Mouse (Mus musculus): ENCODE results near the gene Olfr1449.
"Not testable (repeated sequence)": the region's sequence is repeated elsewhere in the genome, so short reads cannot be mapped to it uniquely, and the experiment has no call there.

The Olfr1449 gene

DNA sequence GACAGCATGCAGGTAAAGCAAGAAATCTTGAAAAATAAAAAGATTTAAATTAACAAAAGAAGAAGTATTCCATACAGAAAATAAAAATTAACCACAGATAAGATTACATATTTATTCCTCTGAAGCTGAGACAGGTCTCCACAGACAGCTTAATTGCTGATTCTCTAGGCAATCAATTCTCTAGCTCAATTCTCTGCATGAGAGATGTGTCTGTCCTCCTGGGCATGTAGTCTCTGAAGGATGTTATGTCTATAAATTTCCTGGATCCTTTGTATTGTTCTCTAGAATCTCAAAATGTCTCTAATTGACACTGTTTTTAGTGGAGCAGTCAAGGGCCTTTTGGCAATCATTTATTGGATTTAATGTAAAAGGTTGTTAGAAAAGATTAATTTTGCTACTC is at the start of gene Olfr1449:
TSS of gene Olfr1449 (plus strand) at position 301 of the 400 bp plus-strand sequence.
- DNase-seq: no peak

DNA sequence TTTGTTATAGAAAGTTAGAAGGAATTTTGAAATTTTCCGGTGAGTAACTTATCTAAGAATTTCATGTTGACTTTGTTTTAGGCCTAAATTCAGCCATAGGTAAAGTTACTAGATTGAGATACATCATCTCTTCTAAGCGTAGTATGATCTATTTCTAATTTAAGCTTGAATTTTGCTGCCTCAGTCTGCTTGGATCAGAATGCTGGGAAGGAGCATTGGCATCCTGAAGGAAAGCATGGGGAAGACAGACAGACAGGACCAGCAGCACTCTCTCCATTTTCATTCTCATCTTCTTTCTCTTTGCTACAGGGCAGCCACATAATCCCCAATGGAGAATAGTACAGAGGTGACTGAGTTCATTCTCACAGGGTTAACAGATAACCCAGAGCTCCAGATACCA is 47.1 kb upstream of the Olfr1449 start, which contains the start of gene Olfr1445:
TSS of gene Olfr1445 (plus strand) at position 301 of the 400 bp plus-strand sequence.
- no peak for DNase-seq

DNA sequence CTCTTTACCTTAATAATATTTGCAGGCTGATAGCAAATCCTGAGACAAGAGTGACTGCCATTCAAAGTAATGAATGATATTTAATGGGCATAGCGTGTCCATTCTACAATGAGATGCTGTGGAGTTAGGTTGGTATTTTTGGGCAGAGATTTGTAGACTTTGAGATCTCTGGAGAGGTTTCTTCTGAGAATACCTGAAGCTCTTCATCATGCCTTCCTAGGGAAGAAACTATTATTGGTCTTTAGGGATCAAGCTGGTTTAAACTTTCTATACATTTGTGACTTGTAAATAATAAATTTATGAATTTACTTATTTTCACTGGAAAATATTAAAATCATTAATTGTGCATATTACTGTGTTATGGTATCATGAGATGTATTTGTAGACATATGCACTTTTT is 37.2 kb upstream of the Olfr1449 start, which contains the start of gene Olfr1446:
TSS of gene Olfr1446 (minus strand) at position 101 of the 400 bp plus-strand sequence.
- no peak for DNase-seq

DNA sequence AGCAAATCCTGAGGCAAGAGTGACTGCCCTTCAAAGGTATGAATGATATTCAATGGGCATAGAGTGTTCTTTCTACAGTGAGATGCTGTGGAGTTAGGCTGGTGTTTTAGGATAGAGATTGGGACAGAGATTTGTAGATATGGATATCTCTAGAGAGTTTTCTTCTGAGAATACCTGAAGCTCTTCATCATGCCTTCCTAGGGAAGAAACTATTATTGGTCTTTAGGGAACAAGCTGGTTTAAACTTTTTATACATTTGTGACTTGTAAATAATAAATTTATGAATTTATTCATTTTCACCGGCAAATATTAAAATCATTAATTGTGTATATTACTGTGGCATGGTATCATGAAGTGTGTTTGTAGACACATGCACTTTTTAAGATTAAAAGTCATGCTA is 27.0 kb upstream of the Olfr1449 start, which contains the start of gene Olfr1447:
TSS of gene Olfr1447 (minus strand) at position 101 of the 400 bp plus-strand sequence.
- DNase-seq: no peak

DNA sequence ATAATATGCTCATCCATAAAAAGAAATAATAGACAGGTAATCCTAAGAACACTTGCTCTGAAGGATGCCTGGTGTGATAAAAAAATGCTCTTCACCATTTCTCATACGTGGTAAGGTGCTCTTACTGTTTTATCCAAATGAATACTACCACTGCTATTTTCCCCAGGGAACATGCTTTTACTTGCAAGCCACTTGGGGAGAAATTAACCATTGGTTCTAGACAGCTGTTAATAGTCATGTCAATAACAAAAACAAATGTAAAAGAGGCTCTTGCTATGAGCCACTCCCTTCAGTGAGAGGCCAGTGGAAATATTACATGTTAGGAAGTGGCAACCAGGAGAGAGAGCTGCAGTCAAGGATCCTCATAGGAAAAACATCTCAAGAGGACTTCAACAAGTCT is 6.3 kb upstream of the Olfr1449 start, which contains the start of gene Olfr1448:
TSS of gene Olfr1448 (minus strand) at position 101 of the 400 bp plus-strand sequence.
- no peak for DNase-seq

DNA sequence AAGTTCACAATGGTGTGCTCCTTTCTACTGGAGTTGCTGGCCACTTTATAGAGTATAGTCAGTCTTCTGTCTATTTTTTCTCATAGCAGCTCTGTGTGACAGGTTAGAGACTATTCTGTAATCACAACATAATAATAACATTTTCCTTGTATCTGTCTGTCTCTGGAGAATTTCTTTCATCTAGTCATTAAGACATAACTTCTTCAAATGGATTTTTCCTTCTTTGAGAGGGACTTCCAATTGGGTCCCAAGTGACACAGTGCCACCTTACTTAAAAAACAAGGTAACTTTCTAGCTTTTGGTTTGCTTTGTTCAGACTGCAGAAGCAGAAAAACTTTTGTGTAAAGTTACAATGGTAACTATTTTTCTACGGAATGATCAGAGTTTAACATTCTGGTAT is 19.3 kb downstream of the Olfr1449 start, which contains the start of gene Olfr1450:
TSS of gene Olfr1450 (plus strand) at position 301 of the 400 bp plus-strand sequence.
- no peak for DNase-seq

DNA sequence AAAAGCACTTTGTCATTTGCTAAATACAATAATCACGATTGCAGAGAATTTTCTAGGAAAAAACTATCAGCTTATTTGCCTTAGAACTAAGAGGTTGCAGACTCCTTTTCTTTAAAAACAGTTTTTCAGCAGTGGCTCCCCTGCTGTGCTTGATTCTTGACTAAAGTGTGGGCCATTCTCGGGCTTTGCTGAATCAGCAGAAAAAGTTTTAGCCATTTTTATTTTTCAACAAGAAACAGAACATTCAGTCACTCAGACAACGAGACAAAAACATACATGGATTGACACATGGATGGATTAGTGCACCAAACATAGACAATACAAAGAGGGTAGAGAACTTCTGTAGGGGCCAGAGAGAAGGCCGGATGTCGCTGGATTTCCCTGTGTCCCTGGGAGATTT is 39.4 kb downstream of the Olfr1449 start:
- DNase-seq: not testable (repeated sequence)
